Mouse (Mus musculus) intestine, embryonic 14.5 days (tissue): ENCODE data around the gene E130114P18Rik. TPM values are rescaled to one million over a fixed set of nuclear protein-coding genes. Genes with fewer than 3 reads are reported as not detected.

Source experiments
- ATAC-seq: fragments of 200-750 bp; cut with Nextera tagmentation; replicated peaks from 2 replicates; pipeline ENCODE4 v1.8.0; 2017; ENCODE audit warnings: low read depth, moderate number of reproducible peaks, moderate TSS enrichment, moderate library complexity; ENCODE audit not compliant: low FRiP score, low TSS enrichment
- DNase-seq: peaks from one replicate; pipeline ENCODE4 v3.0.0-alpha.2; 2018; ENCODE audit warnings: low spot score
- H3K27ac ChIP-seq: fragments of 300-500 bp; sonication (generic); 2 replicates; pipeline ENCODE4 v1.5.1; 2014; ENCODE audit warnings: low read depth, mild to moderate bottlenecking, control low read depth
- H3K27me3 ChIP-seq: fragments of 300-500 bp; sonication (generic); replicated peaks from 2 replicates; pipeline ENCODE4 v1.6.1; 2014; ENCODE audit warnings: low read length, control low read depth; ENCODE audit not compliant: control insufficient read depth, insufficient read depth
- H3K36me3 ChIP-seq: fragments of 300-500 bp; sonication (generic); 2 replicates; pipeline ENCODE4 v1.6.1; 2014; ENCODE audit warnings: low read length, control low read depth; ENCODE audit not compliant: control insufficient read depth, insufficient read depth
- H3K4me1 ChIP-seq: fragments of 300-500 bp; sonication (generic); replicated peaks from 2 replicates; pipeline ENCODE4 v1.6.1; 2014; ENCODE audit warnings: low read length, control low read depth, mixed read lengths; ENCODE audit not compliant: control insufficient read depth, insufficient read depth
- H3K4me2 ChIP-seq: fragments of 300-500 bp; sonication (generic); 2 replicates; pipeline ENCODE4 v1.6.1; 2014; ENCODE audit warnings: low read length
- H3K4me3 ChIP-seq: fragments of 300-500 bp; sonication (generic); 2 replicates; pipeline ENCODE4 v1.5.1; 2014; ENCODE audit warnings: low read depth, low read length, control low read depth, mixed read lengths
- H3K9ac ChIP-seq: fragments of 300-500 bp; sonication (generic); 2 replicates; pipeline ENCODE4 v1.6.1; 2014; ENCODE audit warnings: mild to moderate bottlenecking, low read length
- H3K9me3 ChIP-seq: fragments of 300-500 bp; sonication (generic); 2 replicates; pipeline ENCODE4 v1.6.1; 2016; ENCODE audit warnings: low read length, control low read depth; ENCODE audit not compliant: control insufficient read depth
- WGBS: fragments of 180-500 bp; shearing (Covaris S2); extraction: QIAGEN DNeasy Blood & Tissue Kit; methylation state at CpG from one replicate; pipeline ENCODE4 v1.1.7; 2014; 5-methylcytosine and 5-hydroxymethylcytosine counted together
- polyA plus RNA-seq: library from polyadenylated mRNA; unstranded; fragments of >200 nt; fragmentation: Nextera tagmentation; extraction: Ambion mirVana; gene quantifications from 2 replicates; pipeline ENCODE4 v1.2.1, GENCODE M21; 2014

E130114P18Rik gene
- polyA plus RNA-seq, 1 experiment from 2014 or later = 5.2 TPM

- 47% methylated on average over 15 of the region's 15 CpGs for WGBS
- H3K36me3 ChIP-seq = no peaks in the 10 kb centered on the region
- H3K4me2 ChIP-seq = no peak overlapping the region
- 0 out of 2 replicates have a peak overlapping the region, but pooled peaks have one; percentile 20 for H3K9ac ChIP-seq
- H3K27me3 ChIP-seq = no peaks in the 10 kb centered on the region
- H3K4me3 ChIP-seq = no peak overlapping the region
- H3K27ac ChIP-seq = no peak overlapping the region
- H3K9me3 ChIP-seq = no peaks in the 10 kb centered on the region
- no peaks in the 10 kb centered on the region; the same call in 1 of the 2 replicates for H3K4me1 ChIP-seq
- DNase-seq (peak; percentile 55), ATAC-seq (no peak)
Measured at GRCm38 (mm10) chr4:97618668-97619373, 159.1 kb downstream of the E130114P18Rik start.

GRCm38 (mm10) chr4:97615031-97615430 lies 162.8 kb downstream of the E130114P18Rik start:
- H3K9ac ChIP-seq = no peak overlapping the region
- ATAC-seq (no peak), DNase-seq (peak; percentile 20)
- H3K9me3 ChIP-seq = no peaks in the 10 kb centered on the region
- H3K4me3 ChIP-seq = no peak overlapping the region
- H3K36me3 ChIP-seq = no peaks in the 10 kb centered on the region
- peaks cover 14% of the 10 kb centered on the region; the same call in 1 of the 2 replicates for H3K4me1 ChIP-seq
- WGBS = 76% methylated on average over 3 of the region's 3 CpGs
- H3K4me2 ChIP-seq = no peak overlapping the region
- no peak overlapping the region for H3K27ac ChIP-seq
- no peaks in the 10 kb centered on the region for H3K27me3 ChIP-seq

GRCm38 (mm10) chr4:97611251-97611847 lies 166.5 kb downstream of the E130114P18Rik start:
- Histone ChIP-seq H3K4me1 (peaks cover 20% of the 10 kb centered on the region; the same call in 1 of the 2 replicates), H3K27ac (peak overlapping the region; percentile 38; the same call in 1 of the 2 replicates), H3K4me3 (no peak overlapping the region), H3K9me3 (no peaks in the 10 kb centered on the region), H3K27me3 (no peaks in the 10 kb centered on the region), H3K9ac (no peak overlapping the region), H3K4me2 (peak overlapping the region; percentile 11; the same call in 1 of the 2 replicates), H3K36me3 (no peaks in the 10 kb centered on the region)
- peak; percentile 54 for DNase-seq
- WGBS = 35% methylated on average over 11 of the region's 11 CpGs
- no peak for ATAC-seq

- no peaks in the 10 kb centered on the region for H3K36me3 ChIP-seq
- no peak overlapping the region for H3K4me3 ChIP-seq
- no peak overlapping the region for H3K4me2 ChIP-seq
- DNase-seq = peak; percentile 35
- H3K9ac ChIP-seq = no peak overlapping the region
- ATAC-seq = no peak
- H3K27ac ChIP-seq = no peak overlapping the region
- no peaks in the 10 kb centered on the region for H3K9me3 ChIP-seq
- peaks cover 20% of the 10 kb centered on the region; the same call in 1 of the 2 replicates for H3K4me1 ChIP-seq
- 38% methylated on average over 10 of the region's 10 CpGs for WGBS
- H3K27me3 ChIP-seq = no peaks in the 10 kb centered on the region
Measured at GRCm38 (mm10) chr4:97609831-97610727, 167.8 kb downstream of the E130114P18Rik start.

GRCm38 (mm10) chr4:97609329-97609728 lies 168.5 kb downstream of the E130114P18Rik start:
- ATAC-seq = no peak
- no peaks in the 10 kb centered on the region for H3K27me3 ChIP-seq
- H3K4me3 ChIP-seq = no peak overlapping the region
- H3K27ac ChIP-seq = no peak overlapping the region
- 86% methylated on average over 4 of the region's 4 CpGs for WGBS
- H3K4me1 ChIP-seq = peaks cover 20% of the 10 kb centered on the region; the same call in 1 of the 2 replicates
- H3K36me3 ChIP-seq = no peaks in the 10 kb centered on the region
- H3K9me3 ChIP-seq = no peaks in the 10 kb centered on the region
- H3K9ac ChIP-seq = no peak overlapping the region
- H3K4me2 ChIP-seq = no peak overlapping the region
- no peak for DNase-seq

GRCm38 (mm10) chr4:97608728-97609127 lies 169.2 kb downstream of the E130114P18Rik start:
- WGBS = 87% methylated on average over 8 of the region's 8 CpGs
- no peak overlapping the region for H3K4me3 ChIP-seq
- no peak for ATAC-seq

GRCm38 (mm10) chr4:97608134-97608533 lies 169.7 kb downstream of the E130114P18Rik start:
- H3K27ac ChIP-seq = no peak overlapping the region
- no peaks in the 10 kb centered on the region for H3K9me3 ChIP-seq
- H3K36me3 ChIP-seq = no peaks in the 10 kb centered on the region
- no peaks in the 10 kb centered on the region for H3K27me3 ChIP-seq
- peak; percentile 42 for DNase-seq
- peaks cover 20% of the 10 kb centered on the region; the same call in 1 of the 2 replicates for H3K4me1 ChIP-seq
- no peak for ATAC-seq
- H3K4me3 ChIP-seq = no peak overlapping the region
- no peak overlapping the region for H3K9ac ChIP-seq
- 91% methylated on average over 3 of the region's 3 CpGs for WGBS
- no peak overlapping the region for H3K4me2 ChIP-seq

More at GRCm38 (mm10) chr4:97608728-97609127, 169.2 kb downstream of the E130114P18Rik start:
- no peaks in the 10 kb centered on the region for H3K27me3 ChIP-seq
- H3K36me3 ChIP-seq = no peaks in the 10 kb centered on the region
- H3K4me2 ChIP-seq = no peak overlapping the region
- H3K4me1 ChIP-seq = peaks cover 20% of the 10 kb centered on the region; the same call in 1 of the 2 replicates
- no peak for DNase-seq
- H3K9ac ChIP-seq = no peak overlapping the region
- no peaks in the 10 kb centered on the region for H3K9me3 ChIP-seq
- H3K27ac ChIP-seq = no peak overlapping the region

- H3K4me3 ChIP-seq = no peak overlapping the region
- no peaks in the 10 kb centered on the region for H3K36me3 ChIP-seq
- DNase-seq = peak; percentile 42
- no peaks in the 10 kb centered on the region for H3K9me3 ChIP-seq
- no peak for ATAC-seq
- H3K9ac ChIP-seq = no peak overlapping the region
- peaks cover 20% of the 10 kb centered on the region; the same call in 1 of the 2 replicates for H3K4me1 ChIP-seq
- H3K27ac ChIP-seq = no peak overlapping the region
- no peaks in the 10 kb centered on the region for H3K27me3 ChIP-seq
- WGBS = 89% methylated on average over 1 of the region's 1 CpGs
- H3K4me2 ChIP-seq = no peak overlapping the region
Measured at GRCm38 (mm10) chr4:97607169-97607568, 170.7 kb downstream of the E130114P18Rik start.
